Mouse (Mus musculus): ENCODE measurements around the gene Cox10. TPM values are rescaled to one million over a fixed set of nuclear protein-coding genes. Genes with fewer than 3 reads are reported as not detected.
A peak's percentile ranks its signal among the peaks of the same experiment; 100 is the strongest.

Gene Cox10
- polyA plus RNA-seq, 1 experiment from 2014 or later, result 13.1 TPM

DNA sequence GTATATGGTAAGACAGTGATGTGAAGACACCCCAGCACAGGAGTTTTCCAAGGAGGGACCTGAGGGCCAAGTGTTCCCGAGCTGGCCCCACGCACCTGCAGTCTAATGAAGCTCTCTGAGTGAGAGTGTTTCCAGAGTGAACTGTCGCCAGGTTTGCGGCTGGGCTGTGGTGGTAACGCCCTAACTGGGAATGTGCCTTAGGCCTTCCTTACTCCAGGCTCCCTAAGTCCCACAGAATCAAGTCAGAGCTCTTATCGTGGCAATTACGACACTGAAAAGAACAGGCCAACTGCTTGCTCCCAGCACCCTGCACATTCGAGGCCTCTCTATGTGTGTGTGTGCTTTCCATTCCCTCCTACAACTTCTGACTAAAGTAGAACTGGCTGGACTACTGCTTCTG, 51.8 kb downstream of the Cox10 start:
- no peak overlapping the region for H3K9ac ChIP-seq (replicated peaks; ENCODE audit: low read depth)
- H3K4me2 ChIP-seq (replicated peaks; ENCODE audit: low read depth, low read length), result no peak overlapping the region
- no peak overlapping the region for H3K4me3 ChIP-seq (ENCODE audit: low read depth, low read length)
- WGBS, result 56% methylated on average over 8 of the region's 8 CpGs
- no peak overlapping the region for H3K27ac ChIP-seq (ENCODE audit: low read length)
- H3K4me1 ChIP-seq (ENCODE audit: insufficient read depth, low read depth, low read length), result no peaks in the 10 kb centered on the region
- H3K9me3 ChIP-seq (ENCODE audit: low read length), result no peaks in the 10 kb centered on the region
- no peaks in the 10 kb centered on the region for H3K36me3 ChIP-seq (ENCODE audit: insufficient read depth, low read length)
- H3K27me3 ChIP-seq (replicated peaks; ENCODE audit: insufficient read depth, low read length), result 0 out of 2 replicates have a peak, but pooled peaks cover 4% of the 10 kb centered on the region
- DNase-seq (ENCODE audit: low spot score) (peak; percentile 74), ATAC-seq (peak; percentile 86)
- TF ChIP-seq CTCF (IDR thresholded peaks at IDR 0.05), result no peak
- TF ChIP-seq EP300 (IDR thresholded peaks at IDR 0.05), result no peak

DNA sequence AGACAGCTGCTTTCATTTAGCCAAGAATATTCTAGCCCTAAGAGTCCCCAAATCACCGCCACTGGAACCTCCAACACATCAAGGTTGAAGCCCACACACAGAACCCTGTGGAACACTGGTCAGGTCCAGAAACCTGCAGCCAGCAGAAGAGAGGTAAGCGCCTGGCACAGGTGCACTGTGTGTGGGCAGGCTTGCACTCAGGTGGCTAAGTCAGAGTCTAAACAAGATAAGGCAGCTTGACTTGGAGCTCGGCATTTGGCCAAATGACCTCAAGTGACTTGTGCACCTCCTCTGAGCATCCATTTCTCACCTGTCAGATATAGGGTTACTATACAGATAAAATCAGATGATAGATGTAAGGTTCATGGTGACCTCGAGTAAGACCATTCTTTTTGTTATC, 53.4 kb downstream of the Cox10 start:
- ATAC-seq (no peak), DNase-seq (ENCODE audit: low spot score) (no peak)
- Histone ChIP-seq H3K4me1 (ENCODE audit: insufficient read depth, low read depth, low read length) (no peaks in the 10 kb centered on the region), H3K27ac (ENCODE audit: low read length) (no peak overlapping the region), H3K27me3 (replicated peaks; ENCODE audit: insufficient read depth, low read length) (0 out of 2 replicates have a peak, but pooled peaks cover 4% of the 10 kb centered on the region), H3K9me3 (ENCODE audit: low read length) (no peaks in the 10 kb centered on the region), H3K36me3 (ENCODE audit: insufficient read depth, low read length) (no peaks in the 10 kb centered on the region), H3K4me3 (ENCODE audit: low read depth, low read length) (no peak overlapping the region), H3K9ac (replicated peaks; ENCODE audit: low read depth) (no peak overlapping the region), H3K4me2 (replicated peaks; ENCODE audit: low read depth, low read length) (no peak overlapping the region)
- TF ChIP-seq CTCF (IDR thresholded peaks at IDR 0.05), result no peak
- no peak for TF ChIP-seq EP300 (IDR thresholded peaks at IDR 0.05)
- 50% methylated on average over 4 of the region's 4 CpGs for WGBS

GRCm38 (mm10) chr11:64024575-64024974, 54.7 kb downstream of the Cox10 start:
- H3K36me3 ChIP-seq (ENCODE audit: insufficient read depth, low read length), result no peaks in the 10 kb centered on the region
- DNase-seq (ENCODE audit: low spot score), result no peak
- no peak for ATAC-seq
- no peaks in the 10 kb centered on the region for H3K9me3 ChIP-seq (ENCODE audit: low read length)
- 0 out of 2 replicates have a peak, but pooled peaks cover 4% of the 10 kb centered on the region for H3K27me3 ChIP-seq (replicated peaks; ENCODE audit: insufficient read depth, low read length)
- H3K4me1 ChIP-seq (ENCODE audit: insufficient read depth, low read depth, low read length), result no peaks in the 10 kb centered on the region
- H3K27ac ChIP-seq (ENCODE audit: low read length), result no peak overlapping the region
- no peak overlapping the region for H3K4me3 ChIP-seq (ENCODE audit: low read depth, low read length)
- no peak overlapping the region for H3K4me2 ChIP-seq (replicated peaks; ENCODE audit: low read depth, low read length)
- no peak overlapping the region for H3K9ac ChIP-seq (replicated peaks; ENCODE audit: low read depth)
- TF ChIP-seq EP300 (IDR thresholded peaks at IDR 0.05), result no peak
- no peak for TF ChIP-seq CTCF (IDR thresholded peaks at IDR 0.05)
- WGBS, result 81% methylated on average over 7 of the region's 7 CpGs

DNA sequence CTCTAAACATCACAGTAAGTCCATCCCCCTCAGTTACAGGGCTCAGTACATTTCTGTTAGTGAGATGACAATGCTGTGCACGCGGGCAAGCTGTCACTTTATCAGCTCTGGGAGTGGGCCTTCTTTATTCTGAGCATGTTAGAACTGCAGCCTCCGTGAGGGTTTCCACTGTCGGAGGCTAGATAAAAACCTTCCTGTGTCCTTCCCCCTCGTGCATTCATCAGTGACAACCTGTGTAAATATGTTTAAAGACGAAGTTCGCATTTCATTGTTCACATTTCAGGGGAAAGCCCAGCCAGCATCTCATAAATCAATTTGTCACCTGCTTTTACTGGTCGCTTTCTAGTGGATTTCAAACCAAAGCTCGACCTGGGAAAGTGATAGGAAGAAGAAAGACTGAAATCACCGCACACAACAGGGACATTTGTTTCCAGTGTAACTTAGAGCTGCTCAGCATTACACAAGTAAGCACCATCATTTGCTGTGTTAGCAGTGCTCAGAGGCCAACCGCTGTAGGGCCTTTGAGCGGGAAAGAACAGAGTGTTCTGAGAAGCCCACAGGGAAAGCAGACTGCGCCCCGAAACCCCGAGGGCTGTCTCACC, 55.8 kb downstream of the Cox10 start:
- ATAC-seq (no peak), DNase-seq (ENCODE audit: low spot score) (no peak)
- Histone ChIP-seq H3K36me3 (ENCODE audit: insufficient read depth, low read length) (no peaks in the 10 kb centered on the region), H3K9ac (replicated peaks; ENCODE audit: low read depth) (no peak overlapping the region), H3K9me3 (ENCODE audit: low read length) (no peaks in the 10 kb centered on the region), H3K27ac (ENCODE audit: low read length) (no peak overlapping the region), H3K4me3 (ENCODE audit: low read depth, low read length) (no peak overlapping the region), H3K4me2 (replicated peaks; ENCODE audit: low read depth, low read length) (no peak overlapping the region), H3K27me3 (replicated peaks; ENCODE audit: insufficient read depth, low read length) (0 out of 2 replicates have a peak, but pooled peaks cover 4% of the 10 kb centered on the region), H3K4me1 (ENCODE audit: insufficient read depth, low read depth, low read length) (no peaks in the 10 kb centered on the region)
- WGBS, result 38% methylated on average over 15 of the region's 15 CpGs
- no peak for TF ChIP-seq CTCF (IDR thresholded peaks at IDR 0.05)
- no peak for TF ChIP-seq EP300 (IDR thresholded peaks at IDR 0.05)

DNA sequence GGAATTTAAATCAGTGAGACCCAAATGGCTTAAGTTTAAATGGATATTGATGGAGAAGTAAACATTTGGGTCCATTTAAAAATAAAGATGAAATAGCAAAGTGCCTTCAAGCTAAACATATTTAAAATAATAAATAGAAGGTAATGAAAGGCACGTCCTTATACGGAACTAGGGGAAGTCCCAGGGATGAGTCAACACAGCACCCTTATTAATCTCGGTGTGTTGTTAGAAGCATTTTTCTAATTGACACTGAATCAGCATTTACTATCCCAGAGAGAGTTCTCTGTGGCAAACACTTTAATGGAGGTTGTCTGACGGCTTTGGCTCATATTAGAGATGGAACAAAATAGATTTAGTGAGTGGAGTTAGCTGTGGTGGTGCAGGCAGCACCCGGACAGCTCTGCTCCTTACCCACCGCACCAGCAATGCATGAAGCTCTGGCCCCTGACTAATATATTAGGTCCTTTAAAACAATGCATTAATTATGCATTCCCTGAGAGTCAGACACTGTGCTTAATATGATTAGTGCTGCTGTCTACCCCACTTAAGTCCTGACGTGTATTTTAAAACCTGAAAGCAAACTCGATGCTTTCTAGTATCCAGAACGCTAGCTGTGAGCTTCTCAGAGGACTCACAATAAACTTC, 56.7 kb downstream of the Cox10 start:
- TF ChIP-seq CTCF (IDR thresholded peaks at IDR 0.05) (no peak), EP300 (IDR thresholded peaks at IDR 0.05) (no peak)
- H3K4me3 ChIP-seq (ENCODE audit: low read depth, low read length), result no peak overlapping the region
- no peak overlapping the region for H3K4me2 ChIP-seq (replicated peaks; ENCODE audit: low read depth, low read length)
- 50% methylated on average over 9 of the region's 9 CpGs for WGBS
- ATAC-seq (no peak), DNase-seq (ENCODE audit: low spot score) (no peak)
- no peak overlapping the region for H3K9ac ChIP-seq (replicated peaks; ENCODE audit: low read depth)
- no peaks in the 10 kb centered on the region for H3K4me1 ChIP-seq (ENCODE audit: insufficient read depth, low read depth, low read length)
- H3K27me3 ChIP-seq (replicated peaks; ENCODE audit: insufficient read depth, low read length), result 0 out of 2 replicates have a peak, but pooled peaks cover 4% of the 10 kb centered on the region
- no peaks in the 10 kb centered on the region for H3K9me3 ChIP-seq (ENCODE audit: low read length)
- H3K36me3 ChIP-seq (ENCODE audit: insufficient read depth, low read length), result no peaks in the 10 kb centered on the region
- no peak overlapping the region for H3K27ac ChIP-seq (ENCODE audit: low read length)

GRCm38 (mm10) chr11:64019235-64019634, 60.0 kb downstream of the Cox10 start:
- H3K4me3 ChIP-seq (ENCODE audit: low read depth, low read length), result no peak overlapping the region
- ATAC-seq (no peak), DNase-seq (ENCODE audit: low spot score) (no peak)
- H3K27ac ChIP-seq (ENCODE audit: low read length), result no peak overlapping the region
- WGBS, result 54% methylated on average over 8 of the region's 8 CpGs
- 0 out of 2 replicates have a peak, but pooled peaks cover 4% of the 10 kb centered on the region for H3K27me3 ChIP-seq (replicated peaks; ENCODE audit: insufficient read depth, low read length)
- TF ChIP-seq EP300 (IDR thresholded peaks at IDR 0.05), result no peak
- TF ChIP-seq CTCF (IDR thresholded peaks at IDR 0.05), result no peak
- H3K4me1 ChIP-seq (ENCODE audit: insufficient read depth, low read depth, low read length), result no peaks in the 10 kb centered on the region
- no peak overlapping the region for H3K4me2 ChIP-seq (replicated peaks; ENCODE audit: low read depth, low read length)
- H3K36me3 ChIP-seq (ENCODE audit: insufficient read depth, low read length), result no peaks in the 10 kb centered on the region
- H3K9ac ChIP-seq (replicated peaks; ENCODE audit: low read depth), result no peak overlapping the region
- H3K9me3 ChIP-seq (ENCODE audit: low read length), result no peaks in the 10 kb centered on the region
